Mouse (Mus musculus): ENCODE results near the gene E2f8.

Gene E2f8

GRCm38 (mm10) chr7:48823621-48824020 lies 57.8 kb downstream of the E2f8 start:
- DNase-seq (ENCODE audit: inconsistent age in 2 of 2, low spot score in 1 of 2): no peak

GRCm38 (mm10) chr7:48821654-48822053 lies 59.7 kb downstream of the E2f8 start:
- no peak for DNase-seq (ENCODE audit: inconsistent age in 2 of 2, low spot score in 1 of 2)

Data from adrenal gland, adult (tissue).